Mouse (Mus musculus) kidney, adult 11 months (tissue): ENCODE data around the gene Hprt.
"Not testable (repeated sequence)": the region's sequence is repeated elsewhere in the genome, so short reads cannot be mapped to it uniquely, and the experiment has no call there.

Experiments
- DNase-seq: peaks from one replicate; pipeline ENCODE4 v3.0.0; 2022

Hprt gene

GRCm38 (mm10) chrX:52987905-52988783 lies at the start of gene Hprt:
Hprt (plus strand) TSS chrX:52988137.
- peak; percentile 76 for DNase-seq

- DNase-seq = no peak
Observed at GRCm38 (mm10) chrX:52945509-52945908, 42.4 kb upstream of the Hprt start.

- no peak for DNase-seq
Observed at GRCm38 (mm10) chrX:52949713-52950112, 38.2 kb upstream of the Hprt start.

- DNase-seq = no peak
Observed at GRCm38 (mm10) chrX:52956942-52957341, 31.0 kb upstream of the Hprt start.

GRCm38 (mm10) chrX:52961559-52962110 lies 26.3 kb upstream of the Hprt start:
- no peak for DNase-seq

- no peak for DNase-seq
Observed at GRCm38 (mm10) chrX:52965149-52965548, 22.8 kb upstream of the Hprt start.

- DNase-seq = no peak
Observed at GRCm38 (mm10) chrX:52971211-52972006, 16.5 kb upstream of the Hprt start.

GRCm38 (mm10) chrX:52972129-52972528 lies 15.8 kb upstream of the Hprt start:
- no peak for DNase-seq

- DNase-seq = no peak
Observed at GRCm38 (mm10) chrX:52972680-52973079, 15.3 kb upstream of the Hprt start.

GRCm38 (mm10) chrX:52978576-52978975 lies 9.4 kb upstream of the Hprt start:
- no peak for DNase-seq

- DNase-seq = no peak
Observed at GRCm38 (mm10) chrX:52981378-52981777, 6.6 kb upstream of the Hprt start.

- not testable (repeated sequence) for DNase-seq
Observed at GRCm38 (mm10) chrX:52994726-52995125, 6.8 kb downstream of the Hprt start.

- not testable (repeated sequence) for DNase-seq
Observed at GRCm38 (mm10) chrX:53004887-53005286, 16.9 kb downstream of the Hprt start.

GRCm38 (mm10) chrX:53006062-53006461 lies 18.1 kb downstream of the Hprt start:
- no peak for DNase-seq

GRCm38 (mm10) chrX:53015549-53015948 lies 27.6 kb downstream of the Hprt start:
- no peak for DNase-seq

GRCm38 (mm10) chrX:53023021-53023420 lies 35.1 kb downstream of the Hprt start:
- no peak for DNase-seq

- DNase-seq = not testable (repeated sequence)
Observed at GRCm38 (mm10) chrX:53024268-53024667, 36.3 kb downstream of the Hprt start.

- no peak for DNase-seq
Observed at GRCm38 (mm10) chrX:53025471-53026223, 37.7 kb downstream of the Hprt start.

GRCm38 (mm10) chrX:53029559-53029958 lies 41.6 kb downstream of the Hprt start:
- no peak for DNase-seq

GRCm38 (mm10) chrX:53038194-53038593 lies 50.3 kb downstream of the Hprt start:
- DNase-seq = no peak

GRCm38 (mm10) chrX:53039651-53040050 lies 51.7 kb downstream of the Hprt start:
- DNase-seq = no peak

GRCm38 (mm10) chrX:53040138-53040537 lies 52.2 kb downstream of the Hprt start:
- no peak for DNase-seq

GRCm38 (mm10) chrX:53041006-53041405 lies 53.1 kb downstream of the Hprt start:
- DNase-seq = no peak
